Mouse (Mus musculus): Measurements from ENCODE around the gene Ttyh3.

The Ttyh3 gene

GRCm38 (mm10) chr5:140628995-140629394, 19.8 kb downstream of the Ttyh3 start:
- DNase-seq (ENCODE audit: low read depth): no peak

- DNase-seq (ENCODE audit: low read depth): no peak
Observed at GRCm38 (mm10) chr5:140627580-140627979, 21.3 kb downstream of the Ttyh3 start.

- no peak for DNase-seq (ENCODE audit: low read depth)
Observed at GRCm38 (mm10) chr5:140624961-140625360, 23.9 kb downstream of the Ttyh3 start.

- no peak for DNase-seq (ENCODE audit: low read depth)
Observed at GRCm38 (mm10) chr5:140624238-140624637, 24.6 kb downstream of the Ttyh3 start.

- no peak for DNase-seq (ENCODE audit: low read depth)
Observed at GRCm38 (mm10) chr5:140623791-140624190, 25.0 kb downstream of the Ttyh3 start.

GRCm38 (mm10) chr5:140622978-140623670, 25.7 kb downstream of the Ttyh3 start:
- DNase-seq (ENCODE audit: low read depth): no peak

- no peak for DNase-seq (ENCODE audit: low read depth)
Observed at GRCm38 (mm10) chr5:140621517-140621916, 27.3 kb downstream of the Ttyh3 start.

- no peak for DNase-seq (ENCODE audit: low read depth)
Observed at GRCm38 (mm10) chr5:140621092-140621491, 27.7 kb downstream of the Ttyh3 start.

GRCm38 (mm10) chr5:140619895-140620736, 28.7 kb downstream of the Ttyh3 start:
- no peak for DNase-seq (ENCODE audit: low read depth)

- peak; percentile 81 for DNase-seq (ENCODE audit: low read depth)
Observed at GRCm38 (mm10) chr5:140619151-140619771, 29.6 kb downstream of the Ttyh3 start.

GRCm38 (mm10) chr5:140617714-140618113, 31.1 kb downstream of the Ttyh3 start:
- no peak for DNase-seq (ENCODE audit: low read depth)

- DNase-seq (ENCODE audit: low read depth): no peak
Observed at GRCm38 (mm10) chr5:140616691-140617090, 32.1 kb downstream of the Ttyh3 start.

- no peak for DNase-seq (ENCODE audit: low read depth)
Observed at GRCm38 (mm10) chr5:140616110-140616503, 32.7 kb downstream of the Ttyh3 start.

GRCm38 (mm10) chr5:140615321-140616109, 33.3 kb downstream of the Ttyh3 start:
- DNase-seq (ENCODE audit: low read depth): no peak

GRCm38 (mm10) chr5:140614837-140615236, 34.0 kb downstream of the Ttyh3 start:
- no peak for DNase-seq (ENCODE audit: low read depth)

- DNase-seq (ENCODE audit: low read depth): no peak
Observed at GRCm38 (mm10) chr5:140614141-140614540, 34.7 kb downstream of the Ttyh3 start.

- no peak for DNase-seq (ENCODE audit: low read depth)
Observed at GRCm38 (mm10) chr5:140612191-140612590, 36.6 kb downstream of the Ttyh3 start.

- no peak for DNase-seq (ENCODE audit: low read depth)
Observed at GRCm38 (mm10) chr5:140611611-140612185, 37.1 kb downstream of the Ttyh3 start.

- no peak for DNase-seq (ENCODE audit: low read depth)
Observed at GRCm38 (mm10) chr5:140611021-140611583, 37.7 kb downstream of the Ttyh3 start.

GRCm38 (mm10) chr5:140610273-140611011, 38.4 kb downstream of the Ttyh3 start:
- DNase-seq (ENCODE audit: low read depth): no peak
